Mouse (Mus musculus) neural tube, embryonic 10.5 days (tissue): Measurements from ENCODE around the gene Nabp1.

Experiments used
- DNase-seq: peaks from one replicate; pipeline ENCODE4 v3.0.0-alpha.2; 2017; ENCODE audit warnings: low spot score; ENCODE audit errors: extremely low spot score

Nabp1 gene

DNA sequence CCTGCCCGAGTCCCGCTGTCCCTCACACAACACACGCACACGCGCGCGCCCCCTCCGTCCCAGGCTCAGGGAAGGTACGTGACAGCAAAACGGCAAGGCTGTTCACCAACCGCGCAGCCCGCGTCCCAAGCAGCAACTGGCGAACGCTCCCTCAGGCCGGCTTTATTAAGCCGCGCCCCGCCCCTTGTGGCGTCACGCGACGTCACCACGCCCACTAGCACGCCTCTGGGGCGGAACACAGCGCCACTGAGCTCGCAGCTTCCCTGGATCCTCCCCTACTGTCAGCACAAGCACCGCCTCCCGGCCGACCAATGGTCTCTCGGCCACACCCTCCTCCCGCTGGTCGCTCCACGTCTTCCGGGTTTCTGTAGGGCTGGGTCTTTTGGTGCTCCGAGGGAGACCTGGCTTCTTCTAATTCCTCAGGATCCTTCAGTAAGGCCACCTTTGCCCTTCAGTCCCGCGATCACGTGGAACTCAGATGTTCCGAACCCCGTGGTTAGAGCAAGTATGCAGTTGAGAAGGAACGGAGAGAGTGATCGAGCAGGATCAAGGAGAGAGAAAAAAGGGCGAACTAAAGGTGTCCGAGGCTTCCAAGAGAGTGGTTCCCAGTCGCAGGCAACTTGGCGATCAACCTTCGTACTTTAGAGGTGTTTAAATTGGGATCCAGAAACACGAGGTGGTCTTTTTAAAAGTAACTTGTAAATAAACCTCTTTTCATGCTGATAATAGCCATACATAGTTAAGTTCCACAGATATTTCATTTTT lies at the start of gene Nabp1:
TSS of gene Nabp1 (minus strand) at position 164 of the 765 bp plus-strand sequence.
- peak; percentile 99 for DNase-seq

DNA sequence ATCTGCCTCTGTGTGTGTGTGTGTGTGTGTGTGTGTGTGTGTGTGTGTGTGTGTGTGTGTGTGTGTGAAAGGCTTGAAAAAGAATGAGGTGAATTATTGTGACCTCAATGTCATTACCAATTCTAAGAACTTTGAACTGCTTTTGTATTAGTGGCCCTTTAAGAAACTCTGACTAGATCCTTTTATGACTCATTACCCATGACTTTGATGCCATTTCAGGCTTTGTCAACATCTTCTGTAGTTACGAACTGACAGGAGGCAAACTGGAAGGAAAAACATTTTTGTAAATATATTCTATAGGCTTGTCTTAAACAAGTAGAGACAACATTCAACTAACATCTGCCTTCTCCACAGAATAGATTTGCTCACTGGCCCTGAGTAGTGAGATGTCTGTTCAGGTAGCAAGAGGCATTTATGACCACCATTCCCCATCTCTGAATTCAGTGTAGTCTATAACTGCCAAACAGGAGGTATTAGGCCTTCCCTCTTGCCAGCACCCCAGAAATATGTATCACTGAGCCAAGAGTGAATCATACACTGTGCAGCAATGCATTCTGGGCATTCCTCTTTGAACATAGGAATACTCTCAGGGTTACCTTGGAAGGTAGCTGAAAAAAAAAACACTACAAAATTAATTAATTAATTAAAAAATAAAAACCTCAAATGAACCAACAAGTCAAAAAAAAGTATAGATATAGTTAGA lies 47.5 kb upstream of the Nabp1 start:
- DNase-seq = no peak

DNA sequence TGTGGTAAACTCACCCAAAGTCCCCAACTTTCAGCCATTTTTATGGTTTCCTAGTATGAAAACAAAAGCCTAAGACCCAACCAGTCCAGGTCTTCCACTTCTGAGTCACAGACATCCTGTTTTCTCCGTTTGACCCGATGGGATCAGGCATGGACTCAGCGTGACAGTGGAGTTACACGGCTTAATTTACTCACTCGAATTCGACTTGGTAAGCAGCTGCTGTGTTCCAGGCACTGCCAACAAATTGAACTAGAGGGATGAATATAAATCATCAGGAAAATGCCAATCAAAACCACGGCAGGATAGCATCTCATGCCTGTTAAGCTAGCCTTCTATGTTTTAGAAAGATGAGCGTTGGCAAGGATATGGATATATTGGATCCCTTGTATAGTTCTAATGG lies 43.4 kb upstream of the Nabp1 start:
- DNase-seq = no peak

DNA sequence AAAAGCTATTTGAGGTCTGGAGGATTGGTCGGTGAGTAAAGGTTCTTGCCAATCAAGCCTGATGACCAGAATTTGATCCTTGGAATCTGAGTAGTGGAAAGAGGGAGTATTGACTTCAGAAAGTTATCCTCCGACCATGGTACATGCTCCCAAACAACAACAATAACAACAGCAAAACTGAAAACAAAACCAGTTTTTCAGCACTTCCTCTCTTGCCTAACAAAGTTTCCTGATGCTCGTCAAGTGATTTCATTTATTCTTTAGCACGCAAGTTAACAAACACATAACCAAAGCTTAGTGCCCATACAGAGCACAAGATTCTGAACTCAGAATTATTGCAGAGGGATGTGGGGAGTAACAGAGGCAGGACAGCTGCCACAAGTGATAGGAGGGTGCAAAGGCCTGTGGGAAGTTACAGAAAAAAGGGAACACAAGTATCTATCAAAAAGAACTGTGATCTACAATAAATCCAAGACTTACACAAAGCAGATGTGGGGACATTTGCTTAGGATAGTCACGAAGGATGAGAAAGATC lies 42.1 kb upstream of the Nabp1 start:
- no peak for DNase-seq

DNA sequence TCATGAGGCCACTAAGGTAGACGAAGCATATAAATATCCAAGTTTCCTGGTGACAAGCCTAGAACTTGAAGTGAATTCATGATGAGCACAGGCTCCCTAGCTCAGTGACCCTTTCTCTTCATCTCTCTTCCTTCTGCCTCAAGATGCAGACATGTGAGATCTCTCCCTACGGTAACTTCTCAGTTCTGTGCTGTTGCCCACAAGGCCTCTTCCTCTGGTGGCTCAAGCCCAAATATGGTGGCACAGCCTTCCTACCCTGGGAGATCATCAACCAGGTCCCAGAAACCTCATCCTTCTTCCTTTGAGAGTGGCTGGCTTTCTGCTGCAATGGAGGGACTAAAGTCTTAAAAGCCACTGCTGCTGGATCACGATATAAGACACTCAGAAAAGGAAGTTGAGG lies 40.9 kb upstream of the Nabp1 start:
- no peak for DNase-seq

DNA sequence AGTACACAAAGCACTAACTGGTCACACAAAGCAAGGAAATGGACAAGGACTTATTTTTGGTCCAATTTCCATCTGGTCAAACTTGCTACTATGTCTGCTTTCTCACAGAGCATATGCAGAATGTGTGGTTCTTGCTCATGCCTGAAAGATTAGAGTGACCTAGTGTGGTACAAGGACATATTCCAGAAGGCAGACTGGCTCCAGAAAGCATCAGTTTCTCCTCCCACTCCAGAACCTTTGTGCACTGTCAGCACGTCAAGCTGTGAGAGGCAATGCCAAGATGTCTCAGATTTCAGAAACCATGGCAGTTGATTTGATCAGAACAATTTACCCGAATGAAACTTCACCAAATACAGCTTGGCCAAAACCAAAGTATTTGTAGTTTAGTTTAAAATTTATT lies 37.4 kb upstream of the Nabp1 start:
- DNase-seq = no peak

DNA sequence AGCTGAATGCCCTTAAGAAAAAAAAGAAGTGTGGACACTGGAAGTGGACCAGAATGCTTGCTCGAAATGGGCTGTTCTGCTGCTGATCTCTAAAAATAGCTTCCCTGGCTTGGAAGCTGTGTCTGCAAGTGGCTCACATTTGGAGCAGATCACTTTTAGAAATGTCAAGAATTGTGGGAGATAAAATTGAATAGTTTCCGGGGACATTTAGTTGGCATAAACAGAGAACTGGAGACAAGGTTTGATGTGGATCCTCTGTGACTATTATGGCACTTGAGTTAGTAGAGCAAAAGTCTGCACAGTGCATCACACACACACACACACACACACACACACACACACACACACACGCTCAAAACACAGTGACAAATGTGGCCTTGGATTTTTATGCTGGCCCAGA lies 36.8 kb upstream of the Nabp1 start:
- DNase-seq = no peak

DNA sequence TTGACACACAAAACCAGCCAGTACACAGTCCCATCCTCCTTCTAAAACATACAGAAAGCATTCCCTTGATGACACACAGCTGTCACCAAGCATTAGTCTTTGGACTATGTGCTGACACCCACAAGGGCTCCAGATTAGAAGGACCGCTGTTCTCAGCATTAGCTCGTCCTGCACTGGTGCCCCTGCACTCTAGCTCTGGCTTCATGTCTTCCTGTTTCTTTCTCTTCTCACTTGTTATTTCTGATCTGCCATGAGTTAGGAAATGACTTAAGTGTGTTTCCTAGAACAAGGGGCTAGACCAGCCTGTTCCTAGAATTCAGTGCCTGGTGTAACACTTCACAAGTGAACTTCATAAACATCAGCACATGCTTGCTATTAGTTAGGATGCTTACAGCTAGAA lies 36.2 kb upstream of the Nabp1 start:
- no peak for DNase-seq

DNA sequence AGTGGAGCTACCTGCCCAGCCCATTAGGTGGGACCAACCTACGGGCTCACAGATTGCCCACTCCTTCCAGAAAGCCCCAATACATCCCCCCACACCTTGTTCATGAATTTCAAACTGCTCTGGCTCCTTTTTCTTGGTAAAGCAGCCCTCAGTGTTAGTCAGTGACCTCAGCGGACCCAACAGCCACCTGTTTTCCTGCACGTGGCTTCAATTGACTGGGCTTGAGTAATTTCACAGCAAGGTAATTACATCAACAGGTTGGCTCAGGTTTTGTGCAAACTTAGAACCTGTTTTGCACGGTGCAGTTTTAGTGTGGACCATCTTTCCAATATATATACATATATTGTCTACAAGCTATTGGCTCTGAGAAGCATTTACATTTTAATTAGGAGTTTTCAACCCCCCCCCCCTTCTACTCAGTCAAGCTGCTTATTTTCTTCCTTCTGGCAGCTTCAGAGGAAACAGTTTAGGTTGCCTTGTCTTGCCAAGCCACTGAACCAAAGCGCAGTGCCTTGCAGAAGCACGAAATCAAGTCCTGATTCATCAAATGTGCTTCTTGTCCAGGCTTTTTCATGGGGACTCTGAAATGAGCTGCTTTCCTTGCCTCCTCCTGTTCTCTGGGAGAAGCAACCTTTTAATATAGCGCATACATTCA lies 35.0 kb upstream of the Nabp1 start:
- no peak for DNase-seq

DNA sequence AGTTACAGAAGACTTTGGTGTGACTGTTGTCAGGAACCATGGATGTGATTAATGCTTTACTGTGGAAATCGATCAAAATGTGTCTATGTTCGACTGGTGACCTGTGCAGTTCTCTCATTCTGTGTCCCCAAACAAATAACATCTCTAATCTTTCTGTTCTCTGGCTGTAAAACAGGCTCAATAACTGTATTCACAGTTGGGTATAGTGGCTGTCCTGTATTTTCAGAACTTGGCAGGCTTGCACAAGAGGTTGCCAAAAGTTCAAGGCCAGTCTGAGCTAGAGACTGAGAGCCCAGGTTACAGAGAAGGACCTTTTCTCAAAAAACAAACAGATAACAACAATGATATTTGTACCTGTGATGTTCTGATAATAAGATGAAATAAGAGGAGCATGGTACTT lies 34.1 kb upstream of the Nabp1 start:
- no peak for DNase-seq

DNA sequence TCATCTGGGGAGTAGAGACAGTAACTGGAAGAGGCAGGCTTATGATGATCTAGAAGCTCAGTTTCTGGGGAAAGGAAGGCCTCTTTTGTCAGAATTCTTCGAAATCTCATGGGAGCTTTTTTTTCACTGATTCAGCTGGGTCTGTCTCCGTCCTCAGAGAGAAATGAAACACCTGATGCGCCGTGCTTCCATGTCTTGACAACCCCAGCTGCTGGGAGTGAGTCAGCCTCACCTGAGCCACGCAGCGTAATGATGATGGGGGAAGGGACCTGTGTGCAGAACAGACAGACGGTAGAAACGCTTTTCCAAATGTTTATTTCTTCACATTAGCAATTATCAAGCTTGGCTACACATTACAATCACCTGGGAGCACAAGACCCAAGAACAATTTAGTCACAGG lies 31.6 kb upstream of the Nabp1 start:
- no peak for DNase-seq

DNA sequence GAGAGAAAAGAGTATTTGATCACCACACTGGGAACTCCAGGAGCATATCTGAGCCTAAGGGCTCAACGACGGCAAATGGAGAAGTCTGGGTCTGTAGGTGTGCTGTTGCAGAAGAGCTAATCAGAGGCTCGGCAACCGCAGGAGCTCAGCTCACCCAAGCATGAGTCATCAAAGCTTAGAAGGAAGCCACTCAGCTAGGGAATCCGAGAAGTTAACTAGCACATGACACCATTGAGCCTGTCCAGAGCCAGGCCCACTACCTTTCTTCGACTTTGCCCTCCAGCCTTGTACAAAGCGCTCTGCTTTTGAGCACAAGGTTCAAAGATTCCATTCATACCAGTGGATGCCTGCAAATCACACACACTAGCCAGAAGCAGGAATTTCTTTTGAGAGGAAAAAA lies 30.9 kb upstream of the Nabp1 start:
- DNase-seq = no peak

DNA sequence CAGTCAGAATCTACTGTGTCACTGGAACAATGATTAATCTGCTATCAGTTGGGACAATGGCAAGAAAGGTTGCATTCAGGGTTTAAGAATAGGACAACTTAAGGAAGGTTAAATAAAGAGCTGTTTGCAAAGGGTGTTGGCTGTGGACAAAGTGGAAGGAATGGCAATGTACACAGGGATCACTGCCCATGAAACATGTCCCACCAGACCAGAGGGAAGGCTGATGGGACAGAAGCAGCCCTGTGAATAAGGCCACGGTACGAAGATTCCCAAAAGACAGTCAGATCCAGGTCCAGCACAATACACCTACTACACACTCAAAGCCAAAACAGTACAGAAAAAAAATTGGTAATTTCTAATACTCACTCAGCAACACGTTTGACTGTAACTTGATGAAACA lies 30.3 kb upstream of the Nabp1 start:
- DNase-seq = no peak

DNA sequence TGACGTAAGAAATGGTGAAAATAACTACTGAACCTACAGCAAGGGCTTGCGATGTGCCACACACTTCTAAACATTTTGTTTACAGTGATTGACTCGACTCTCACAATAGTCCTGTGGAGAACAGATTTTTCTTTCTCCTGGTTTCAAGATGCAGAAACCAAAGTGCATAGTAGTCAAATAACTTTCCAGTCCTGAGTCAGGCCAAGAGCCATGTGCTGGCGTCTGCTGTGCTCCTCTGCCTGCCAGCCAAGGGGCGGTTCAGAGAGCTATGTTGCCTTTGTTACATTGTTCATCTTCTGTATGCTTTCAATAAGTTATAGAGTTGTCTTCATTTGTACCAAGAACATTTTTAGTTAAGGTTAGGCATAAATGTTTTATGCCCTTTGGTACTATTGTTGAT lies 29.2 kb upstream of the Nabp1 start:
- DNase-seq = no peak

DNA sequence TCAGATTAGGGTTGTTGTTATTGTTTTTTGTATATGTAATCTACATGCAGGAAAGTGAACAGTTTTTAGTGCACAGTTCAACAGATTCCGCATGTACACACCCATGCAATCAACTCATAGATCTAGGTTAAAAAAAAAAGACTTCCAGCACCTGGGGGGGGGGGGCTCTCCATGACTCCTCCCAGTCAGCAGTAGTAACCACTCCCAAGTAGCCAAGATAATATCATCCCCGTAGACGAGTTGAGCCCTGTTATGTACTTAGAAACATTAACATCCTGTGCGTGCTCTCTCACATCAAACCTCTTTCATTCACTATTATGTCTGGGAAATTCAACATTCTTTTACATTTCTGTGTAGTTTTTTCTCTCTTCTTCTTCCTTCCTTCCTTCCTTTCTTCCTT lies 28.0 kb upstream of the Nabp1 start:
- no peak for DNase-seq

DNA sequence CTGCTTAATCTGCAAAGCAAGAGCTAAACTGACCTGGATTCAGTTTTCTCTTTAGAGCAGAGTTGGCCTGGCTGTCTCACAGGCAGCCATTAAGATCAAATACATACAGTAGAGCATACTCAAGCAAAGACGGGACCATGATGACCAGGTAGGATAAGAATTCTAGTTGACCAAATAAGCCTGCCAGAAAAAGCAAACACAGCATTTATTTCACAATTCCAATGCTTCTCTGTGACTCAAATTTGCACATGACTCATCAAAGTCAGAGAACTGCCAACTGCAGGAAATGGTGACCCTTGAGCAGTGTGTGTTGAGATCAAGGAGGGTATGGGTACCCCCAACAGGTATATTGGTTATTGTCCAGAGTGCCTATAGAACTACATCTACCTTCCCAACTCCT lies 27.4 kb upstream of the Nabp1 start:
- no peak for DNase-seq

DNA sequence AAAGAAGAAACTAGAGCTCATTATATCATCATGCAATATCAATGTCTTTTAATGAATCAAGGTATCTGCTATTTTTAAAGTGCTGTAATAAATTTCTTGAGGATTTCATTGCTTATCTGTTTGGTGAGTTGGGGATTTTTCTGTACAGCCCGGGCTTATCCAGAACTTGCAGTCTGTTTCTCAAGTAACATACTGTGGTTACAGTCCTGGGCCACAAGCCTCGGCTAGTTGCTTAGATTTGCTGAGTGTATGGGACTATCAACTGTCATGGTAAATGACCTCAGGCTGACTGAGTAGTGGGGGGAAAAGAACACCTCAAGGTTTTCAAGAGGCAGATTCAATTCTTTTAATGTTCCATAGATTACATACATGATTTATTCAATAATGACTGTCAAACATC lies 24.8 kb upstream of the Nabp1 start:
- no peak for DNase-seq

DNA sequence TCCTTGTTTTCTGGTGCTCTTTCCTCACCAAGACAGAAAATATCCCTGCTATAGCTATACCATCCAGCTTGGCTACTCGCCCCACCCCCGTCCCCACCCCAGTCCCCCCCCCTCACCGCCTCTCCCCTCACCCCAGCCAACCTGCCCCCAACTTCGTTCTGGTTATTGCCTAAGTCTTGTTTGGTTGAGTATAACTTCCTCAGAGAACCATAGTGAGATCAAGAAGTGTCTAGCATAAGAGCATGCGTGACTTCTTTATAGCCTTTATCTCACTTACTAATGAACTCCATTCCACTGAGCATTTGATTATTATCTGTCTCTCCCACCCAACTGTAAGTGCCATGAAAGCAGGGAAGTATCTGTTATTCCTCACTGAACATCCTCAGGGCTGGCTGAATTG lies 24.1 kb upstream of the Nabp1 start:
- DNase-seq = no peak

DNA sequence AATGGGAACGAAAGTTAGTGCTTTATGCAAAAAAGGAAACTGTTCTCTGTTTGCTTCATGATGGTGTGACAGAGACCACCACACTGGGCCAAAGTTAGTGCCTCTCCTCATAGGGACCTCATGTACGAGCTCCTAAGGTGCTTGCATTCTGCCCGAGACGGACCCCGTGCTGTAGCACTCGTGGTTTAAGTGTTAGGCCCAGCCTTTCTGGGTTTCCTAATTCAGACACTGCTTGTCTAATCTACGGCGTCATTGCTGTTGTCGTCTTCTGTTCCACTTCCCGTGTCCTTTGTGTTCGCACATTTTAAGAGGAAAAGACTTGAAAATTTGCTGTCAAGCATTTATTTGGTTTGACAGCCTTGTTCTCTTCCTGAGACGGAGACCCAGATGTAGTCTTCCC lies 23.0 kb upstream of the Nabp1 start:
- DNase-seq = no peak

DNA sequence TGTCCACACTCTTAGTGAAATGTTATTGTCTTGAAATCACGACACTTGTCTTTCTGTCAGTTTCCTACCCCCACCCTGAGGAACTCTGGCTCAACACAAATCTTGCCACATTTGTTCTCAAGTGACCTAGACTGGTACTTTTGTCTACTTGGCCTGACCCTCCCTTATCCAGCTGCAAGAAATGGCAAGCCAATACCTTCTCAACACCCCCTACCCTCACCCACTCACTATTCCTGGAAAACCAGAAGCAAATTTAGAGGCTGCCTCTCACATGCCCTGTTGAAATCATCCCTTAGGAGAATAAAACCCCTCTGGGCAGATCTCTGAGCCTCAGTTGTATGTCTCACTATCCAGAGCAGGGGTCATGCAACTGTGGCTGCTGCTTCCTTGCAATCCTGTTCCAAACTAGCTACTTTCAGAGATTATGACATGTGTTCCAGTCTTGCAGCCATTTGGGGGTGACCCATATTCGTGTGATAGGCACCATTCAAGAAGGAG lies 20.4 kb upstream of the Nabp1 start:
- no peak for DNase-seq

DNA sequence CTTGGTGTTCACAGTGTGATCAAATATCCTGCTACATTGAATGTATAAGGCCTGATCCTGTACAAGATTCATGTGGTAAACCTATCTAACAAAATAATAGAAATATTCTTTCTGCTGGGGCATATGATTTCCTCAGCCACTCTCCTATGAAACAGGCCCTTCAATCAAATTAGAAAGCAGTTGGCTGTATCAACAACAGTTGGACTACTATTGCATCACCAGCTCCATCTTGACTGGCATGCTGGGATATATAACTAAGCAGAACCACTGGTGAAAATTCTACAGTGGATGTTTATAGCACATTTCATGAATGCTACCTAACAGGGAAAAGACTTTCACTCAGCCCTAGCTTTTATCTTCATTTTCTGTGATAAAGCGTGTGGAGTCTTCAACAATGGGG lies 17.9 kb upstream of the Nabp1 start:
- DNase-seq = no peak

DNA sequence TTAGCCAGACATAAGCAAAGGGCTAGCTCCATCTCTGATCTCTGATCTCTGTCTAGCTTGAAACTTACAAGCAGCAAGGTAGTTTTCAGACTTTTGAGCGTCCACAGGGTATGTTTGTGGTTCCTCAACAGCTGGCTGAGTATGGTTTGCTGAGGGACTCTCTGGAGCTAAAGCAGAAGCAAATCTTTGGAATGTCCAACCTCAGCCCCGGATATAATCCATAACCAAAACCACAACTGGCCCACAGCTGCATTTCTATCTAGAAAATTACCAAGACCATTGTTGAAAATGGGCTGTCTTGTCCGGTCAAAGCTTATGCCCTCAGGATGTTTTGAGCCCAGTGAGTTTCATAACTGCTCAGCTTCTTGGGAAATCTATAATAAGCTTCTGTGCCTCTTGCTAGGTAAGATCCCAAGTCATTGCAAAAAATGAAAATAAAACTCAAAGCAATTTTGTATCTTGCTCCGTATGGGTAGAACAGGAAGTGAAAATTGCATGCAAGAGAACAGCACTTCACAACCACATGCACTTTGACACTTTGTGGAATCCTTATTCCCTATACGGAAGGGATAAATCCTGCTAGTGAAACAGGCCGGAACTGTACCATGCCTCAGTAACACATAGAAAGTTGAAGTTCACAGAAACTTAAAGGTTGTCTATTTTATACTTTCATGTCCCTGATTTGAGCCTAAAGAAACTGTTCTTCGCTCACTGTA lies 15.5 kb upstream of the Nabp1 start:
- DNase-seq = no peak
